Mouse (Mus musculus): ENCODE results near the gene Mccc1.

Gene Mccc1

GRCm38 (mm10) chr3:36000275-36001239 is at the start of gene Mccc1:
Gene Mccc1 (minus strand): TSS chr3:36000678.
- DNase-seq: peak; percentile 87

GRCm38 (mm10) chr3:36049106-36049505 is 48.6 kb upstream of the Mccc1 start:
- no peak for DNase-seq

GRCm38 (mm10) chr3:36045086-36045485 is 44.6 kb upstream of the Mccc1 start:
- DNase-seq: no peak

- no peak for DNase-seq
Measured at GRCm38 (mm10) chr3:36044520-36044919, 44.0 kb upstream of the Mccc1 start.

- no peak for DNase-seq
Measured at GRCm38 (mm10) chr3:36031740-36032510, 31.4 kb upstream of the Mccc1 start.

- DNase-seq: no peak
Measured at GRCm38 (mm10) chr3:36029993-36030392, 29.5 kb upstream of the Mccc1 start.

GRCm38 (mm10) chr3:36025732-36026131 is 25.3 kb upstream of the Mccc1 start:
- DNase-seq: no peak

- DNase-seq: no peak
Measured at GRCm38 (mm10) chr3:36011239-36011638, 10.8 kb upstream of the Mccc1 start.

GRCm38 (mm10) chr3:36008411-36009154 is 8.1 kb upstream of the Mccc1 start:
- no peak for DNase-seq

- DNase-seq: peak; percentile 8
Measured at GRCm38 (mm10) chr3:36004028-36004895, 3.8 kb upstream of the Mccc1 start.

- no peak for DNase-seq
Measured at GRCm38 (mm10) chr3:35994552-35995531, 5.6 kb downstream of the Mccc1 start.

- no peak for DNase-seq
Measured at GRCm38 (mm10) chr3:35990715-35991114, 9.8 kb downstream of the Mccc1 start.

- no peak for DNase-seq
Measured at GRCm38 (mm10) chr3:35988031-35988430, 12.4 kb downstream of the Mccc1 start.

GRCm38 (mm10) chr3:35986266-35986665 is 14.2 kb downstream of the Mccc1 start:
- DNase-seq: no peak

GRCm38 (mm10) chr3:35973551-35973950 is 26.9 kb downstream of the Mccc1 start:
- peak; percentile 31 for DNase-seq

GRCm38 (mm10) chr3:35972985-35973384 is 27.5 kb downstream of the Mccc1 start:
- peak; percentile 23 for DNase-seq

GRCm38 (mm10) chr3:35971149-35971548 is 29.3 kb downstream of the Mccc1 start:
- no peak for DNase-seq

- no peak for DNase-seq
Measured at GRCm38 (mm10) chr3:35970441-35970840, 30.0 kb downstream of the Mccc1 start.

- DNase-seq: no peak
Measured at GRCm38 (mm10) chr3:35967366-35967921, 33.0 kb downstream of the Mccc1 start.

GRCm38 (mm10) chr3:35966493-35966892 is 34.0 kb downstream of the Mccc1 start:
- no peak for DNase-seq

All from right cerebral cortex, postnatal 4 days (tissue).